Mouse (Mus musculus) liver, embryonic 14.5 days (tissue): ENCODE measurements at regions not wholly inside any gene's neighbourhood (a gene's known extent, or its start where the extent isn't known, plus 50 kb on each side); places are given as distances from the start of the nearest gene placed in this dataset.

Experiments
- CTCF ChIP-seq: IDR thresholded peaks from 2 replicates; pipeline ENCODE4 v1.5.1; 2016; ENCODE audit warnings: antibody characterized with exemption, low read depth, control low read depth
- EP300 ChIP-seq: IDR thresholded peaks from 2 replicates; pipeline ENCODE4 v1.6.1; 2016; ENCODE audit warnings: antibody characterized with exemption, low read depth

DNA sequence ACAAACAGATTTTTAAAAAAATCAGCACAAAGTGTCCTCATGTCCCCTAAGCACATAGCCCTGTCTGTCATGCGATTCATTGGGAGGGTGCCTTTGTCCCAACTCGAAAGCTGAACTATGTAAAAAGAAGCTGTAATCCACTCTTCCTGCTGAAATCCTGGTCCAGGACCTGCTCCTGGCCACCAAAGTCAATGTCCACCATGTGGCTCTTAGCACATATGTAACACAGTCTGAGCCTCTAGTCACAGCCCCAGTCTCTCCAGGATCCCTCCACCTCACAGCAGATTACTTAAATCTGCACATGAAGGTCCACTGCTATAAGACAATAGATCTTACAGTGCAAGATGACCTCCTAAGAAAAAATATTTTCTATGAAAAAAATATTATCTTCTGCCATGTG lies 108.5 kb upstream of the Fam19a5 start:
- no peak for TF ChIP-seq CTCF
- no peak for TF ChIP-seq EP300
